Mouse (Mus musculus): ENCODE measurements around the gene Fndc3b.

The Fndc3b gene

DNA sequence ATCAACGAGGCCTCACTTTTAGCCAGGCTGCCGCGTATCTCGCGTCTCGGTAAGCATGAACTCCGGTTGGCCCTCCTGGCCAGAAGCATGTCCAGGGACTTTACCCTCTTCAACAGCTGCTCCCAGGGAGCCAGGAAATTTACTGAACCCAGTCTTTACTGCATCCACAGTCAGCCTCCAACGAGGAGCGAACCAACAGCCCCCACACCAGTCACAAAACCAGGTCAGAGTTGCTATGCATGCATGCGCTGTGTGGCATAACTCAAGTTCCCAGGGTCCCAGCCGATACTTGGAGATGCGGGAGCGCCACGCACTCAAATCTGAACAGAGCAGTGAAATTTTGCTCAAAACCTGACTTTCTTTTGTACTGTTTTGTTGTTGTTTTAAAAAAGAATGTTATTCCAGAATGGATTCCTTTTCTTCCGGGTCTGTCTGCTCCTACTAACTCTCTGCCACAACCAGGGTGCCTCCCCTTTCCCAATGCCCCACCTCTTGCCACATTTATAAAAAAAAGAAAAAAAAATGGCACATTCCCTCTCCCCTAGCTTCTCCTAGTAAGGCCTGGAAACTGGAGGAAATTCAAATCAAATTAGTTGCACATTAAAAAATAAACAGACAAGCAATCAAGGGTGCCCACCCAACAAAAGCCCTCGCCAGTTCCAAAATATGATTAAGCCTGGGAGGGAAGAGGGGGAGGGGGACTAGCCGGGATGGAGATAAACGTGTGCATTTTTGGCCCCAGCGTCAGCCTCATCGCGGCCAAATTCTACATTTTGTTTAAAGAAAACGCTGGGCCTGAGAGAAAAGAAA is 1.8 kb downstream of the Fndc3b start:
- DNase-seq (ENCODE audit: low spot score) = no peak

GRCm38 (mm10) chr3:27708581-27708980 is 2.5 kb downstream of the Fndc3b start:
- DNase-seq (ENCODE audit: low spot score) = no peak

DNA sequence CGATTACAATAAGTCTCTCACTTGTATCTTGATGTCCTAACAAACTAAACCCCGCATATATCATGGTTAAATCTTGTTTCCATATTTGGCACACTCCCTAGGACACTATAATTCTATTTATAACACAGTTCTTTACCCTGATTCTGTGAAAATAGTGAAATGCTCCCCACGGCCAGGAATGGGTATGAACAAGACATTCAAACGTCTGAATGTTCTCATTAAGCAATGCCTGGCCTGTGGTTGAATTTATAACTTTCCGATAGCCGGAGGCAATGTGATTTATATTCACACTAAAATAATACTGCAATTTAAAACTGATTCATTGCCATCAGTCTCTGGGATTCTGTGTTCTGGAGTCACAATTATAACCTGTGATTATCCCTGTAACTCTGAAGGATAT is 5.3 kb downstream of the Fndc3b start:
- DNase-seq (ENCODE audit: low spot score) = no peak

DNA sequence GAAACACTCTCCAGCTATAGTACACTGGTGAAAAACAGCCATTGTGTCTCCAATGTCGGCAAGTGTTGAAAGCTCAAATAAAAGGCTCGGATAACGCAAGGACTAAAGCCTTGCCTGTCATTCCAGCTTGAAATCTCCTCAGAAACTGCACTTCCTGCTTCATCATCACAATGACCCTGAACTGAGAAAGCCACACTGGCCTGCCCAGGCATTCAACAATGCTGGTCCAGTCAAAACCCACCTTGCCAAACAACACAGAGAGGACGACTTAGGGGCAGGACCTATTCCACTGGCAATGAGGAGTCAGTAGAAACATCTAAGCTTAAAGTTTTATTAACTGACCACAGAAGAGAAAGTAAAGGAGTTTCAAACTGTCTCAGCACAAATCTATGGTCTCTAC is 6.1 kb downstream of the Fndc3b start:
- no peak for DNase-seq (ENCODE audit: low spot score)

GRCm38 (mm10) chr3:27704641-27705040 is 6.5 kb downstream of the Fndc3b start:
- DNase-seq (ENCODE audit: low spot score) = no peak

- no peak for DNase-seq (ENCODE audit: low spot score)
Measured at GRCm38 (mm10) chr3:27703531-27703930, 7.6 kb downstream of the Fndc3b start.

DNA sequence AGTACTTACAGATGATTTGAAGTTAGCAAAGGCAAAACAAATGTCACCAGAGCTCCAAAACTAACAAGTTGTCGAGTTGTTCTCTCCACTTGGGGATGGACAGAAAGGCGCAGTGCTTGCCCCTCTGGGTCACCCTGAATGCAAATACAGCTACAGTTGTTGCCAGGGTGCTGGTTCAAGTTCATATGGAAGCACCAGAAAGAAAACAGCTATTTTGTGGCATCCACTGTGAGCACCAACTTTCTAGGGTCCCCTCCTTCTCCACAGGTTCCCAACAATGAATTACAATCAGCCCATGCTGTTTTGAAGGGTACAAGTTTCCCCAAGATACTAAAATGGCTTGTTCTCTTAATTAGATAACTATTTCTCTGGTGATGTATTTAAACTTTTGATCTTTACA is 8.0 kb downstream of the Fndc3b start:
- DNase-seq (ENCODE audit: low spot score) = no peak

DNA sequence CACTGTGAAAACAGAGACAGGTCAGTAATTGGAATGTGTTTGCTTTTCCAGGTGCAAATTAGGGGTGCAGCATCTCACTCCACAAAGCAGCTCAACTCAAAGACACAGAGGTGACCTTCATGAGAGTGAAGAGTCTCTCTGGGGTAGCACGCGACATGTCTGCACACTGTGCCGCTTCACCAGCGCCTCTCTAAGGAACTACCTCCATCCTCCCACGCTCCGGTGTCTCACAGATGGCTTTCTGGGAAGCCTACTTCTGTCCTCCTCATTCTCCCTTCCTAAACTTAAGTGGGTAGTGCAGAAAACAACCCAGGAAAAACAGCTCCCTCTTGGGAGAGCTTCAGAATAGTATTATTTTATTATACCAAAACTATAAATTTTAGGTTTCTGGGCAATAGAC is 12.4 kb downstream of the Fndc3b start:
- DNase-seq (ENCODE audit: low spot score) = no peak

- DNase-seq (ENCODE audit: low spot score) = no peak
Measured at GRCm38 (mm10) chr3:27696449-27696797, 14.7 kb downstream of the Fndc3b start.

- DNase-seq (ENCODE audit: low spot score) = no peak
Measured at GRCm38 (mm10) chr3:27695612-27696448, 15.3 kb downstream of the Fndc3b start.

DNA sequence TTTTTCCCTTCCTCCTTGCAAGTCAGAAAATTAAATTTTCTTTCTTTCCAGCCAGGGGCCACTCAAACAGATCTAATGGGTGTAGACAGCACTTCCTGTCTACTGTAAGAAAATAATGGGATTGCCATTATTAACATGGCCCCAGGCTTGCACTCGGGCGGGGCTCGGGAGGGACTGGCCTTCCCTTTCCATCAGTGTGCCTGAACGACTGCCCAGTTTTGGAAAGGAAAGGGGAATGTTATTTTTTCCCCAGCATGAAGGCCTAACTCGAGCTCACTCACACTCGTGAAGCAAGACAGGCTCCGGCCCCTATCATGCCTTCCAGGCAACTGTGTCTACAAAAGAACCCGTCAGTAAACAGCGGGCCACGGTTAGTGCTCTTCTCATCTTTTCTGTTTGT is 16.5 kb downstream of the Fndc3b start:
- DNase-seq (ENCODE audit: low spot score) = no peak

DNA sequence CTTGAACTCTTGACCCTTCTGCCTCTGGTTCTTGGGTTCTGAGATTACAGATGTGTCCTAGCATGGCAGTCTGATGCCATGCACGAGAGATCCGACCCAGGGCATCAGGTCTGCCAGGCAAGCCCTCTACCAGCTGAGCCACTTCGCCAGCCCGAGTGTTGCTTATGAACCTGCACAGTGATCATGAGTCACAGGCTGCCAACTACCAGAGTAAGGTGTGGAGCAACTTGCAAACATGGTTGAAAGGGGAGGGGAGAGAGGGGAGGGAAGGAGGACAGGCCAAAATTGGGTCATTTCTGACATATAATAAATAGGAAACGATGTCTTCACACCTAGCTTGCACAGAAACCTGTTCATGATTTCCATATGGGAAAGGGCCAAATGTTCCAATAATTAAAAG is 17.0 kb downstream of the Fndc3b start:
- DNase-seq (ENCODE audit: low spot score) = no peak

DNA sequence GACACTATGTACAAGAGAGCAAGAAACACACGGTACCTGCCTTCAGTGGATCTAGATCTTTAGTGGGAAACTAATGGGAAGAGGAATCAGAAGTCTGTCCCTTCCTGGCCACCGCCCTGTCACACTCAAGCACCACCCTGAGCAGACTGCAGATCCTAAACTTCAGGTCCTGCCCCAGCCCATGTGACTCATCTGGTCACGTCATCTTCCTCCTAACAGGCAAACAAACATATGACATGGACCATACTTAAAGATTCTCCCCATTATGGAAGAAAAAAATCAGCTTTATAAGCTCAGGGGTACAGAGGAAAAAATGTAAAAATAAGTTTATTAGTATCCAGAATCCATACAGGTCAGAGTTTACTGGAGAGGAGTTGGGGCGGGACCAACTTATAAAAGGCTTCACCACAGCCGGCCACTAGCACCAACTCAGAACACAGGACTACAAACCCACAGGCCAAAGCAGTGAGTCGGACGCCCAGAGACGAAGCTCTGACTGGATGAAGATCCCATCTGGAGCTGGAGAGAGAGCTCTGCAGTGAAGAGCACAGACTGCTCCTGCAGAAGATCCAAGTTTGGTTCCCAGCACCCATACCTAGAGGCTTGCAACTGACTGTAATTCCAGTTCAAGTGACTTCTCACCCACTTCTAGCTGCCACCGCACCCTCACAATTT is 19.5 kb downstream of the Fndc3b start:
- DNase-seq (ENCODE audit: low spot score) = no peak

DNA sequence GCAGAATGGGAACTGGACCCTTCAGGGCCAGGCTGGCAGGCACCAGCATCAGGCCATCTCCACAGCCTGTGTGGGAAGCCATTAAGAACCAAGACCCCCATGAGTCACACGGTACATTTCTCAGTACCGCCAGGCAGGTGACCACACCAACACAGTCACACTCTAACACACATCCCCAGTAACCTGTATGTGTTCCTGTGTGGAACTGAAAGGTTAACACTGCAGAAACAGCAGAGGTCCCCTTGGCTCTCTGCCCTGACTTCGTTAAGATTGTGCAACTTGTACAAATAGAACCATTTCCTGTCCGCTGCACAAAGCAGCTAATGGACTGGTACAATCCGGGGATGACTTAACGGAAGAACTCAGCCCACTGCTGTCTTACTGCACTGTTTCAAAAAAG is 21.1 kb downstream of the Fndc3b start:
- no peak for DNase-seq (ENCODE audit: low spot score)

DNA sequence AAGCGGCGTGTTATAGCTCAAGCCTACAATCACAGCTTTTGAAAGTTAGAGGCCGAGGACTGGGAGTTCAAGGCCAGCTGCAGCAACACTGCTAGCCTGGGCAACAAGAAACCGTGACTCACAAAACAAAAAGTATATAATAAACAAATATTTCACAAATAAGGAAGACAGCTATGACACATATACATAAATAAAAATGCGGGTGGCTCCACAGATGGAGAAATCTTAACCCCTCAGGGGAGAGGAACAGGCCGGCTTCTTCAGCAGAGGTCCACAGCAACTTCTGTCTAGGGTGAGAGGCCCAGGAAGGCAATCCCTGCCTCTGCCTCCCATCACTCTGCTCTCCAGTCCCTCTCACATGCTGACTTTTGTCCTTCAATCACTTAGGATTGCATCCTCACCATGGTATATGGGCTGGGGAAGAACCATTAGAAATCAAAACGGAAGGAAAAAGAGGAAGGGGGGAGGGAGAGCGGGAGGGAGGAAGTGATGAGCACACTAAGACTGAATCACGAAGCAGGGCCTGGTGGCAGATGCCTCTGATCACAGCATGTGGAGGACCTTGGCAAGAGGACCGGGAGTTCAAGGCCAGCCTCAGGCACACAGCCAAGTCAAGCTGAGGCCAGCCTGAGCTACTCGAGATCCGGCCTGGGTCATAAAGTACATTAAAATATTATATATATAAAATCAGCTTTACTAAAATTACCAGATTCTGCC is 21.8 kb downstream of the Fndc3b start:
- DNase-seq (ENCODE audit: low spot score) = no peak

DNA sequence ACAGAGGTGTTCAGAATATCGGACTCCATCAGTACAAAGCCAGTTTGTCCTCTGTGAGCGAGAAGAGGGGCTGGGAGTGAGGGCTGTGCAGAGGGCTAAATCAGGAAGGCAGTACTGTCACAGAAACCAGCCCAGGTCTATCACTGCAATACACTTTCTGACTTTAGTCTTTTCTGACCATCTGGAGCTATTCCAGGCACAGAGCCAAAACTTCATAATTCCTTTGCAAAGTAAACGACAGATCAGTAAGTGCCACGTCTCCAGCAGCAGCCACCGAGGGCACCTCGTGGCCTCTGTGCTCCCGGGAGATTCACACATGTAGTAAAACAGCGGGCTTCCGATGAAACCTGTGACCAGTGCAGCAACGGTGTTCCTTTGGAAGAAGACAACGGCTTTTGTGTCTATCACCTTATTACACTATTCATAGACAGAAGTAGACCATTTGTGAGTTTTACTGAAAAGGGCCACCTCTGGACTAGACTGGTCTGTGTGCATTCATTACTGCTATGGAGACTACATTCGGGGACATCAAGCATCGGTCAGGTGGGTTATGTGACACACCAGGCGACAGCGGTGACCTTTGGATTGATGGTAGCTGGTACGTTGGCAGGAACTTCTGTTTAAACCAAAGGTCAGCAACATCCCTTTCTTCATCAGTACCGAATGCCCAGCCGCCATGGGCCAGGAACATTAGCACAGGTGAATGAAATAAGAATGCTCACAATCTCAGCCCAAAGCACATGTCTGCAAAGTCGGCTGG is 24.2 kb downstream of the Fndc3b start:
- no peak for DNase-seq (ENCODE audit: low spot score)

- DNase-seq (ENCODE audit: low spot score) = no peak
Measured at GRCm38 (mm10) chr3:27685650-27686208, 25.4 kb downstream of the Fndc3b start.

GRCm38 (mm10) chr3:27685134-27685533 is 26.0 kb downstream of the Fndc3b start:
- DNase-seq (ENCODE audit: low spot score) = no peak

GRCm38 (mm10) chr3:27683374-27683773 is 27.7 kb downstream of the Fndc3b start:
- DNase-seq (ENCODE audit: low spot score) = no peak

GRCm38 (mm10) chr3:27677574-27677973 is 33.5 kb downstream of the Fndc3b start:
- no peak for DNase-seq (ENCODE audit: low spot score)

DNA sequence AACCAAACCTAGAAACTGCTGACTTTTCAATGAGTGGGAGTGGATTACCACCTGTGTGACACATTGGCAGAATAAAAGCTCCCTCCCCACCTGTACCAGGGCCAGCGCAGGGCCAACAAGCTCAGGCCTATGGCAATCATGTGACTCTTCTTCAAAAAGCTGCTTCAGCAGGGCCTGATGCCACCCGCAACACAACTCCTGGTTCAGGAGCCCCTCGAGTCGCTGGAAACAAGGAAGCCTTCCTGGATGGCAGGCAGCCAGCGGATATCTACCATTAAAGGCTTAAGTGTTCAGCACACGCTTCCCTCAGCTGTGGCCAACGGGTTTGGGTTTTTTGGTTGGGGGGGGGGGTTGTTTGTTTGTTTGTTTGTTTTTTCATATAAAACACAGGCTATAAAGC is 37.4 kb downstream of the Fndc3b start:
- DNase-seq (ENCODE audit: low spot score) = no peak
